Mouse (Mus musculus) small intestine, adult 2 months (tissue): ENCODE measurements around the gene Fank1.

Experiments
- CTCF ChIP-seq: fragments of 200-500 bp; IDR thresholded peaks from 2 replicates; pipeline ENCODE4 v1.5.1; 2012; ENCODE audit warnings: low read depth, mild to moderate bottlenecking, control low read depth, inconsistent platforms, low read length, moderate library complexity, mixed read lengths; ENCODE audit not compliant: insufficient replicate concordance, insufficient read length; ENCODE audit errors: extremely low read depth
- POLR2A ChIP-seq: fragments of 200-500 bp; IDR thresholded peaks from 2 replicates; pipeline ENCODE4 v1.6.1; 2012; ENCODE audit warnings: low read depth, mild to moderate bottlenecking, control low read depth, inconsistent platforms, low read length, moderate library complexity

GRCm38 (mm10) chr7:133859548-133859947 lies 82.9 kb downstream of the Fank1 start:
- TF ChIP-seq POLR2A (no peak), CTCF (no peak)
